In genomic region chr12:30249068-30249467, GRCm38 (mm10) we compare ENCODE assay signal across 29 mouse cellular contexts.
DNase-seq lines count a peak whose midpoint lies in the region; ATAC-seq and TF ChIP-seq lines count a peak whose summit lies in the region.
"Had no signal": no experiment of that assay in that cellular context is flagged by ENCODE, and none has a peak within 500 bp of the region (broad histone marks: within the 10 kb centered on the region; RNA-seq: fewer than 3 reads in every experiment).

No protein-coding gene starts in this region.

- no peaks in the 10 kb centered on the region for H3K36me3 ChIP-seq in hindbrain, embryonic 16.5 days (ENCODE audit: control insufficient read depth, insufficient read depth, low read length)
- H3K36me3 ChIP-seq in hindbrain, embryonic 14.5 days (replicated peaks; ENCODE audit: control insufficient read depth, insufficient read depth), result no peaks in the 10 kb centered on the region
- no peaks in the 10 kb centered on the region for H3K36me3 ChIP-seq in limb, embryonic 10.5 days
- H3K36me3 ChIP-seq in midbrain, postnatal 0 days (ENCODE audit: insufficient read depth, low read length), result no peaks in the 10 kb centered on the region
- H3K36me3 ChIP-seq: embryonic facial prominence, embryonic 12.5 days; heart, embryonic 13.5 days; limb, embryonic 12.5 days; liver, embryonic 15.5 days; neural tube, embryonic 12.5 days had no signal

- no peak overlapping the region for H3K4me2 ChIP-seq in hindbrain, embryonic 16.5 days (ENCODE audit: low read length)
- H3K4me2 ChIP-seq in hindbrain, embryonic 14.5 days (replicated peaks), result no peak overlapping the region
- no peak overlapping the region for H3K4me2 ChIP-seq in midbrain, postnatal 0 days (ENCODE audit: low read depth, low read length, poor library complexity, severe bottlenecking)
- H3K4me2 ChIP-seq: embryonic facial prominence, embryonic 12.5 days; heart, embryonic 13.5 days; limb, embryonic 12.5 days; liver, embryonic 15.5 days; lung, embryonic 14.5 days; neural tube, embryonic 12.5 days had no signal

- H3K9ac ChIP-seq in hindbrain, embryonic 16.5 days (ENCODE audit: low read depth, low read length), result no peak overlapping the region
- no peak overlapping the region for H3K9ac ChIP-seq in hindbrain, embryonic 14.5 days
- no peak overlapping the region for H3K9ac ChIP-seq in midbrain, postnatal 0 days (replicated peaks; ENCODE audit: low read length, poor library complexity, severe bottlenecking)
- H3K9ac ChIP-seq: embryonic facial prominence, embryonic 12.5 days; heart, embryonic 13.5 days; limb, embryonic 12.5 days; liver, embryonic 15.5 days; lung, embryonic 14.5 days; neural tube, embryonic 12.5 days had no signal

- H3K27ac ChIP-seq in hindbrain, embryonic 16.5 days (ENCODE audit: low read depth, low read length), result no peak overlapping the region
- no peak overlapping the region for H3K27ac ChIP-seq in hindbrain, embryonic 14.5 days
- no peak overlapping the region for H3K27ac ChIP-seq in limb, embryonic 10.5 days
- no peak overlapping the region for H3K27ac ChIP-seq in midbrain, postnatal 0 days (ENCODE audit: low read depth, low read length)
- H3K27ac ChIP-seq: embryonic facial prominence, embryonic 12.5 days; heart, embryonic 13.5 days; limb, embryonic 12.5 days; liver, embryonic 15.5 days; neural tube, embryonic 12.5 days had no signal

- no peak overlapping the region for H3K4me3 ChIP-seq in hindbrain, embryonic 16.5 days (ENCODE audit: low read length)
- H3K4me3 ChIP-seq in hindbrain, embryonic 14.5 days (replicated peaks; ENCODE audit: low read length), result no peak overlapping the region
- no peak overlapping the region for H3K4me3 ChIP-seq in limb, embryonic 10.5 days
- H3K4me3 ChIP-seq in midbrain, postnatal 0 days (ENCODE audit: low read depth, low read length), result no peak overlapping the region
- H3K4me3 ChIP-seq: embryonic facial prominence, embryonic 12.5 days; heart, embryonic 13.5 days; limb, embryonic 12.5 days; liver, embryonic 15.5 days; myocyte; neural tube, embryonic 12.5 days had no signal

- H3K4me1 ChIP-seq in hindbrain, embryonic 16.5 days (ENCODE audit: control insufficient read depth, insufficient read depth, low read depth, low read length), result peaks cover 2% of the 10 kb centered on the region; the same call in 1 of the 2 replicates
- H3K4me1 ChIP-seq in hindbrain, embryonic 14.5 days (replicated peaks; ENCODE audit: control insufficient read depth, insufficient read depth, low read length), result no peaks in the 10 kb centered on the region
- H3K4me1 ChIP-seq in limb, embryonic 10.5 days, result no peaks in the 10 kb centered on the region
- H3K4me1 ChIP-seq in midbrain, postnatal 0 days (ENCODE audit: insufficient read depth, low read length), result peaks cover 4% of the 10 kb centered on the region; the same call in 1 of the 2 replicates
- H3K4me1 ChIP-seq: embryonic facial prominence, embryonic 12.5 days; limb, embryonic 12.5 days; liver, embryonic 15.5 days; neural tube, embryonic 12.5 days had no signal

- TF ChIP-seq CTCF in midbrain, postnatal 0 days (IDR thresholded peaks at IDR 0.05), result no peak

- ATAC-seq in hindbrain, embryonic 16.5 days, result peak; percentile 34; the same call in 1 of the 2 replicates
- ATAC-seq in hindbrain, embryonic 14.5 days (ENCODE audit: low FRiP score), result no peak
- ATAC-seq in midbrain, postnatal 0 days (ENCODE audit: low FRiP score), result 0 out of 2 replicates have a peak, but pooled peaks have one; percentile 25
- ATAC-seq in granulocyte monocyte progenitor cell, adult 5-6 weeks (replicated peaks; ENCODE audit: poor library complexity, severe bottlenecking), result no peak
- ATAC-seq: activated CD4-positive, CD25-positive, alpha-beta regulatory T cell, adult 4 months; intestine, embryonic 16.5 days had no signal

- H3K27me3 ChIP-seq in hindbrain, embryonic 16.5 days (replicated peaks; ENCODE audit: control insufficient read depth, insufficient read depth, low read length), result no peaks in the 10 kb centered on the region
- H3K27me3 ChIP-seq in hindbrain, embryonic 14.5 days (ENCODE audit: control insufficient read depth, insufficient read depth, low read length), result no peaks in the 10 kb centered on the region
- H3K27me3 ChIP-seq in limb, embryonic 10.5 days (ENCODE audit: low read depth, poor library complexity, severe bottlenecking), result no peaks in the 10 kb centered on the region
- H3K27me3 ChIP-seq in midbrain, postnatal 0 days (ENCODE audit: insufficient read depth, low read length), result no peaks in the 10 kb centered on the region; the same call in 1 of the 2 replicates
- H3K27me3 ChIP-seq: embryonic facial prominence, embryonic 12.5 days; heart, embryonic 13.5 days; limb, embryonic 12.5 days; liver, embryonic 15.5 days; neural tube, embryonic 12.5 days had no signal

- H3K9me3 ChIP-seq in hindbrain, embryonic 16.5 days (ENCODE audit: control insufficient read depth, low read length), result no peaks in the 10 kb centered on the region
- H3K9me3 ChIP-seq in hindbrain, embryonic 14.5 days (ENCODE audit: control insufficient read depth, low read length), result no peaks in the 10 kb centered on the region
- no peaks in the 10 kb centered on the region for H3K9me3 ChIP-seq in limb, embryonic 10.5 days (replicated peaks)
- H3K9me3 ChIP-seq in midbrain, postnatal 0 days (ENCODE audit: low read length), result no peaks in the 10 kb centered on the region
- H3K9me3 ChIP-seq: embryonic facial prominence, embryonic 12.5 days; heart, embryonic 13.5 days; limb, embryonic 12.5 days; liver, embryonic 15.5 days; neural tube, embryonic 12.5 days had no signal

- DNase-seq in hindbrain, embryonic 14.5 days (ENCODE audit: low spot score), result no peak
- DNase-seq in right cerebral cortex, postnatal 10 days (ENCODE audit: low spot score in 2 of 2), result peak; percentile 38 to 57
- DNase-seq in right cerebral cortex, postnatal 25 days, result no peak
- peak; percentile 8 for DNase-seq in limb, embryonic 10.5 days (ENCODE audit: low spot score)
- DNase-seq in midbrain, postnatal 0 days (ENCODE audit: low spot score), result no peak
- DNase-seq: adrenal gland, adult 2 months; B cell, adult 2 months; cerebellum, adult 11-12 months; cerebellum, adult 9-11 months; embryo, embryonic 11 days; gastrocnemius, postnatal 25 days; heart, adult 18-20 months; heart, postnatal 10 days; kidney, adult 9 months; kidney, postnatal 10 days; layer of hippocampus, postnatal 36 days; lung, embryonic 14.5 days; lung, postnatal 14 days; thymus, postnatal 4 days had no signal

- WGBS in hindbrain, embryonic 16.5 days, result 93% methylated on average over 3 of the region's 3 CpGs
- 93% methylated on average over 3 of the region's 3 CpGs for WGBS in hindbrain, embryonic 14.5 days
- WGBS in limb, embryonic 10.5 days, result 93% methylated on average over 3 of the region's 3 CpGs
- WGBS in midbrain, postnatal 0 days, result 87% methylated on average over 3 of the region's 3 CpGs

Comparison
In these comparisons a context has a peak if more than half of its experiments do, and no peak if none do; other contexts are left out.
1. ATAC-seq: peak in hindbrain, embryonic 16.5 days (single experiment) and midbrain, postnatal 0 days (single experiment); none in hindbrain, embryonic 14.5 days (single experiment) and granulocyte monocyte progenitor cell, adult 5-6 weeks (single experiment).
2. DNase-seq: peak in right cerebral cortex, postnatal 10 days (2 of 2) and limb, embryonic 10.5 days (single experiment); none in hindbrain, embryonic 14.5 days (single experiment), right cerebral cortex, postnatal 25 days (single experiment) and midbrain, postnatal 0 days (single experiment).